Mouse (Mus musculus) neural tube, embryonic 13.5 days (tissue): ENCODE measurements at regions not wholly inside any gene's neighbourhood (a gene's known extent, or its start where the extent isn't known, plus 50 kb on each side); places are given as distances from the start of the nearest gene placed in this dataset.

Source experiments
- ATAC-seq: fragments of 200-750 bp; cut with Nextera tagmentation; 2 replicates; pipeline ENCODE4 v1.8.0; 2017; ENCODE audit warnings: low read depth, mild to moderate bottlenecking, moderate TSS enrichment, moderate library complexity
- H3K27ac ChIP-seq: fragments of 300-500 bp; sonication (generic); replicated peaks from 2 replicates; pipeline ENCODE4 v1.5.1; 2015; ENCODE audit warnings: moderate library complexity, mild to moderate bottlenecking, inconsistent platforms
- H3K27me3 ChIP-seq: fragments of 300-500 bp; sonication (generic); 2 replicates; pipeline ENCODE4 v1.6.1; 2015; ENCODE audit warnings: mild to moderate bottlenecking, inconsistent platforms
- H3K36me3 ChIP-seq: fragments of 300-500 bp; sonication (generic); 2 replicates; pipeline ENCODE4 v1.6.1; 2015; ENCODE audit warnings: mild to moderate bottlenecking, inconsistent platforms
- H3K4me1 ChIP-seq: fragments of 300-500 bp; sonication (generic); replicated peaks from 2 replicates; pipeline ENCODE4 v1.6.1; 2015; ENCODE audit warnings: inconsistent platforms
- H3K4me2 ChIP-seq: fragments of 300-500 bp; sonication (generic); 2 replicates; pipeline ENCODE4 v1.6.1; 2015; ENCODE audit warnings: inconsistent platforms, mild to moderate bottlenecking, moderate library complexity
- H3K4me3 ChIP-seq: fragments of 300-500 bp; sonication (generic); 2 replicates; pipeline ENCODE4 v1.5.1; 2015; ENCODE audit warnings: mild to moderate bottlenecking, inconsistent platforms
- H3K9ac ChIP-seq: fragments of 300-500 bp; sonication (generic); 2 replicates; pipeline ENCODE4 v1.6.1; 2015; ENCODE audit warnings: moderate library complexity, mild to moderate bottlenecking, inconsistent platforms
- H3K9me3 ChIP-seq: fragments of 300-500 bp; sonication (generic); 2 replicates; pipeline ENCODE4 v1.6.1; 2016; ENCODE audit warnings: inconsistent platforms

DNA sequence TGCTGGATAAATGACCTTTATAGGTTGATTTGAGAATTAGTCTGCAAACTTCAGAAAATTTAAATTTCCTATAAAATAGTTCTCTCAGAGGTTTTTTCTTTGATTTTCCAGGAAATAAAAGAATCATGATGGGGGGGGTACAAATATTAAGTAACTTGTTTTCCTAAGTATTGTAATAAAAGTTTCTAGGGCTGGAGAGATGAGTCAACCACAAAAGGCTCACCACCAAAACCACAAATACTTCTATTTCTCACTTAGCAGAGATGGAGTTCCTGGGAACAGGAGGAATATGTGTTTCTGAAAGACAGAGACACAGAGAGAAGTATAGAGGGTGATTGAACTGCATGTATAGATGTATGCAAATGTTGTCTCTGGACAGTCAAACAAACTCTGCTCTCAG is 144.3 kb downstream of the Slc5a7 start:
- no peak overlapping the region for H3K4me3 ChIP-seq
- no peaks in the 10 kb centered on the region for H3K27me3 ChIP-seq
- no peaks in the 10 kb centered on the region for H3K36me3 ChIP-seq
- no peak overlapping the region for H3K4me2 ChIP-seq
- no peak for ATAC-seq
- H3K27ac ChIP-seq: no peak overlapping the region
- H3K4me1 ChIP-seq: no peaks in the 10 kb centered on the region
- no peak overlapping the region for H3K9ac ChIP-seq
- H3K9me3 ChIP-seq: no peaks in the 10 kb centered on the region
